Mouse (Mus musculus) embryonic fibroblast, embryonic 13.5 days (primary cell): ENCODE measurements around the gene Kpna1.

Source experiments
- CTCF ChIP-seq: IDR thresholded peaks from 2 replicates; pipeline ENCODE4 v1.5.1; 2011; ENCODE audit warnings: mild to moderate bottlenecking, control low read depth, low read length, moderate library complexity, borderline replicate concordance; ENCODE audit not compliant: insufficient read depth
- POLR2A ChIP-seq: IDR thresholded peaks from 2 replicates; pipeline ENCODE4 v1.6.1; 2011; ENCODE audit warnings: low read depth, mild to moderate bottlenecking, control low read depth, low read length, moderate library complexity

DNA sequence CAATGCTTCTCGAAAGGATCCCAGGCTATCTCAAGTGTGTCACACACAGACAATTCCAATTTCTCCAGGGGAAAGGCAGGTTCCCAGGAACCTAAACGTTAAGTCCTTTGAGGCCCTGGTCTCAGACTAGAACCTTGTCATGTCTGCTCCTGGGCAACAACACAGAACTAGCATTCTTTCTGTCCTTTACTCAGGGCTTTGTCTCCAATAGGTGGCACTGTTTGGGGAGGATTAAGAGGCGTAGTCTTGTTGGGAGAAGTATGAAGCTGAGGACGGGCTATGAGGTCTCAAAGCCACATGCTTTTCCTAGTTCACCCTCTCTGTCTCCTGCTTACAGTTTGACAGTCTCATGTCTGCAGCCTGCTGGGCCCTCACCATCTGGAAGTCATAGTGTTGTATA, 69.0 kb downstream of the Kpna1 start:
- TF ChIP-seq CTCF (no peak), POLR2A (no peak)
